Mouse (Mus musculus): Measurements from ENCODE around the gene Tecpr1.

GRCm38 (mm10) chr5:144255632-144256540 lies 32.5 kb upstream of the Tecpr1 start:
- TF ChIP-seq POLR2A (IDR thresholded peaks at IDR 0.05; ENCODE audit: extremely low read depth, insufficient read depth, low read length): no peak
- no peak for TF ChIP-seq CTCF (IDR thresholded peaks at IDR 0.05; ENCODE audit: extremely low read depth, insufficient read depth, low read length)
